Mouse (Mus musculus): ENCODE data around the gene Itga2b.

Gene Itga2b

GRCm38 (mm10) chr11:102435754-102436470 is 34.0 kb downstream of the Itga2b start:
- no peak for DNase-seq

GRCm38 (mm10) chr11:102434816-102435705 is 34.9 kb downstream of the Itga2b start:
- no peak for DNase-seq

DNA sequence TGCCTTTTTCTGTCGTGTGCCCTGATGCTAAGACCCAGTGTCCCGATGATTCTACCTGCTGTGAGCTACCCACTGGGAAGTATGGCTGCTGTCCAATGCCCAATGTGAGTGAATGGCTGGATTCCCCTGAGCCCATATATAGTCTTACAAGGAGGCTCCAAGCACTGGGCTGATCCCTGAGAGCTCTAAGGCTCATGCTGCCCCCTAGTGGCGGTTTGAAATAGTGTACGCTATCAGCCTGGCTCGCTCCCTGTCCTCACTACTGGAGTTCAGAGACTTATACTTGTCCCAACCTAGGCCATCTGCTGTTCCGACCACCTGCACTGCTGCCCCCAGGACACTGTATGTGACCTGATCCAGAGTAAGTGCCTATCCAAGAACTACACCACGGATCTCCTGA is 35.5 kb downstream of the Itga2b start:
- DNase-seq = peak; percentile 62 to 85

DNA sequence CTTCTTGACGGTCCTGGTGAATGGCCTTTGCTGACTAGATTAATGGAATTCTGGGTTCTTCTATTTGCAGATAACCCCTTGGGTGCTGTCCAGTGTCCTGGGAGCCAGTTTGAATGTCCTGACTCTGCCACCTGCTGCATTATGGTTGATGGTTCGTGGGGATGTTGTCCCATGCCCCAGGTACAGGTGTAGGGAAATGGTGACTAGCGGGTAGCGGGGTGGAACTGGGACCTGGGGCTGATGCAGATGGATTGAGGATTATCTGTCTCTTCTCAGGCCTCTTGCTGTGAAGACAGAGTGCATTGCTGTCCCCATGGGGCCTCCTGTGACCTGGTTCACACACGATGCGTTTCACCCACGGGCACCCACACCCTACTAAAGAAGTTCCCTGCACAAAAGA is 36.1 kb downstream of the Itga2b start:
- DNase-seq = no peak

DNA sequence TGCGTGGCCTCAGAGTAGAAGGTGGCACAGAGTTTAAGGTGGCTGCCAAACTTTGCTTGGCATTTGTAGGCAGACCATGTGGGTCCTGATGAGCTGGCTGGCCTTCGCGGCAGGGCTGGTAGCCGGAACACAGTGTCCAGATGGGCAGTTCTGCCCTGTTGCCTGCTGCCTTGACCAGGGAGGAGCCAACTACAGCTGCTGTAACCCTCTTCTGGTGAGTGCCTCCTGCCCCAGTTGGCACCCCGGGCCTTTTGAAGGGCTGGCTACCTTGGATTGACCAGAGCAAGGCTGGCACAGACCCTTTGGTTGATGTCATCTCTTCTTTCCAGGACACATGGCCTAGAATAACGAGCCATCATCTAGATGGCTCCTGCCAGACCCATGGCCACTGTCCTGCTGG is 37.0 kb downstream of the Itga2b start:
- DNase-seq = no peak

DNA sequence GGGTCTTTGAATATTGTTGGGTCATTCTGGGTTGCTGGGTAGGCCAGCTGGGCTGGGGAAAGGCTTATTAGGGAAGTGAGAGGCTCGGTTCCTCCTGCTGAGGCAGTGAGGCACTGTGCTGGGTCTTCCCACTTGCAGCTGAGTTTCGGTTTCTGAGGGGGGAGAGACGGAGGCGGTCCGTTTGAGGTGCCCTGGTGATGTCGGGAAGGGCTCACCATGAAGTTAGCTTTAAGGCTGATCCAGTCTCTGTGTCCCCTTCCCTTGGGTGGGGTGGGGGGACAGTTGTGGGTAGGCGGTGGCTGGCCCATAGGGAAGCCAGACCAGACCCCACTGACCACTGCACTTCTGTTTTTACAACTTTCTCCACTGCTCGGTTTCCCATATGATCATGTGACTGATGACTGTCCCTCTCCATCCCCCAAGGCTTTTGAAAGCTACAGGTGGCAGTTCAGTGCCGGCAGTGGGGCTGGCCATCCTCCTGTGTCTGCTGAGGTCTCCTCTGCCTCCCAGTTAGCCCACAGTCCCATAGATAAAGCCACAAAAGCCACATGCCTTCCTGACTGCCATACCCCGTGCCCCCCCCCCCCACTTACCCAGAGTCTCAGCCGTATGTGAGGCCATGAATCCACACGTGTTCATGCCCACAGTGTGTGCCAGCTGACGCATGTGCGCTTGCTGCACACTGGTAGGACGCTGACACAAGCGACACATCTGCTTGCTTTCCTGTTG is 37.6 kb downstream of the Itga2b start:
- peak; percentile 69 to 70 for DNase-seq

DNA sequence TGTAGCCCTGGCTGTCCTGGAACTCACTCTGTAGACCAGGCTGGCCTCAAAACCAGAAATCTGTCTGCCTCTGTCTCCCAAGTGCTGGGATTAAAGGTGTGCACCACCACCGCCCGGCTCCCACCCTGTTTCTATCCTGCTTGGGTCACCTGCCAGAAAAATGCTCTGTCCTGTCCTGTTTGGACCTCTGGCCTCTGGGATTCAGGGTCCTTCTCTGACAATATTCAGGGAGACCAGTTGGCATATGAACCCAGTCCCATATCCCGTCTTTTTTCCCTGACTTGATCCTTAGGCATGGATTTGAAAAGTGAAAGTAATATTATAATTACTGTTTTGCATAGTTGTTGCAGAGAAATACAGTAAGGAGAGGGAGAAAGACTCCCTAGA is 38.2 kb downstream of the Itga2b start:
- no peak for DNase-seq

DNA sequence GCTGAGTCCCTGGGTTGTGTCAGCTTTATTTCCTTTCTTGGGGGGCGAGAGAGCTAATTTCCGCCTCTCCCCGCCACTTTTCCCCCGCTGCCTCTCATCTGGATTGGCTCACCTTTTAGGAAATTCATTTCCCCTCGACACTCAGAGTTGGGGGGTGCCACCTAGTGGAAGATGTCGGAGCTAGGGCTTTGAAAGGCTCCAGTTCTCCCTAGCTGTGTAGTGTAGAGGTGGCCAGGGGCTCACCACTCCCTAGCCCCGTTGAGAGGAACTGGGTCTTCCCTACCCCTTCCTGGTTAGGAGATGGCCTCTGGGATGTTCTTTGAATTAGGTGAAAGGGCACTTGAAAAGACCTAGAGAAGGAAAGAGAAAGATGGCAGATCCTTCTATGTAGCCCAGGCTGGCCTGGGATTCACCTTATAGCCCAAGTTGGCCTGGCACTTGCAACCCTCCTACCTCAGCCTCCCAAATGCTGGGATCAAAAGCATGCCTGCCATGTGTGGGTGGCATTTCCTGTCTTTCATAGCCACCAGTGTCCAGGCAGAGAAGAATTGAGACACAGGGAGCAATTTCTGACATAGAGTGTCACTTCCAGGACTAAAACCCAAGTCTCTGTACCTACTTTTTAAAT is 38.8 kb downstream of the Itga2b start:
- DNase-seq = peak; percentile 66 to 82

- peak; percentile 63 to 71 for DNase-seq
Measured at GRCm38 (mm10) chr11:102430121-102431017, 39.6 kb downstream of the Itga2b start, which contains the start of gene Grn. Grn (plus strand) TSS chr11:102430315.

GRCm38 (mm10) chr11:102429551-102429950 is 40.4 kb downstream of the Itga2b start:
- no peak for DNase-seq

- DNase-seq = no peak
Measured at GRCm38 (mm10) chr11:102428981-102429540, 40.9 kb downstream of the Itga2b start.

- no peak for DNase-seq
Measured at GRCm38 (mm10) chr11:102425555-102426316, 44.2 kb downstream of the Itga2b start.

DNA sequence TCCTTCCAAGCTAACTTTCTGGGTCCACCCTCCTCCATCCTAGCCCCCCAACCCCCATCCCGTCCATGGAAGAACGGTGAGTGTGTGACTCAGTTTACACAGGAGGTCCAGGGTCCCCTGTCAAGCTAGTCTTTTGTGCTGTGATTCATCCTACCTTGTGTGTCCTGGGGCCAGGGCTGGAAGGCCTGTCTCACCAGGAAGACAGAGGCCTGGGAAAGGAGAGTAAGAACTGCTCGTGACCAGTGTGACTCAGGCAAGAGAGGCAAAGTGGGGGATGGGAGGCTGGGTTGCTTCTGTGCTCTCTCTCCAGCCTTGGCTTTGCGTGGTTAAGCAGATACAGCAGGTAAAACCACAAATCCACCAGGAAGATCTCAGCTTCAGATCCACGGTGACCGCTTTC is 45.3 kb downstream of the Itga2b start:
- no peak for DNase-seq

GRCm38 (mm10) chr11:102421559-102421958 is 48.4 kb downstream of the Itga2b start:
- DNase-seq = no peak

DNA sequence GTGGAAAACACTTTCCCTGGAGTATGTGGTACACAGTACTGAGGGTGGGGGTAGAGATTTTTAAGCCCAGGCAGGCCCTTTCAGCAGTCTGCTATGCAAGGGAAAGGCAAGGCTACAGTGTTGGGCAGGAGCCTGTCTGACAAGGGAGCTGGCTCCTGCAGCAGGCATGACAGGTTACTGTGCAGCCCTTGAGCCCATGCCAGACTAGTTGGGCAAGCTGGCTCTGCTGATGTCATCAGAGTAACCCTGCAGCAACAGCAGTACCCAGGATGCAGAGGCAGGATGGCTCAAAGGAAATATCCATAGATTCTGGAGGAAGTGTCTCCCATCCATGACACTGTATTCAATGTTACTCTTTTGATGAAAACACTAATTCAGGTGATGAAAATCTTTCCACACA is 51.0 kb downstream of the Itga2b start:
- DNase-seq = no peak

DNA sequence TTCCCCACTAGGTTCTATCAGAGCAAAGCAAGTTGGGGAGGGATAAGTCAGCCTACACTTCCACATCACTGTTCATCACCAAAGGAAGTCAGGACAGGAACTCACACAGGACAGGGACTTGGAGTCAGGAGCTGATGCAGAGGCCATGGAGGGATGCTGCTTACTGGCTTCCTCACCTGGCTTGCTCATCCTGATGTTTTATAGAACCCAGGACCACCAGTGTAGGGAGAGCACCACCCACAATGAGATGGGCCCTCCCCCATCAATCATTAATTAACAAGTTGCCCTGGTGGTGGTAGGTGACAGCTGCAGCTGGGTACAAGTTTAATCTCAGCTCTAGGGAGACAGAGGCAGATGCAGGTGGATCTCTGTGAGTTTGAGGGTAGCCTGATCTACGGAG is 52.8 kb downstream of the Itga2b start:
- DNase-seq = no peak

DNA sequence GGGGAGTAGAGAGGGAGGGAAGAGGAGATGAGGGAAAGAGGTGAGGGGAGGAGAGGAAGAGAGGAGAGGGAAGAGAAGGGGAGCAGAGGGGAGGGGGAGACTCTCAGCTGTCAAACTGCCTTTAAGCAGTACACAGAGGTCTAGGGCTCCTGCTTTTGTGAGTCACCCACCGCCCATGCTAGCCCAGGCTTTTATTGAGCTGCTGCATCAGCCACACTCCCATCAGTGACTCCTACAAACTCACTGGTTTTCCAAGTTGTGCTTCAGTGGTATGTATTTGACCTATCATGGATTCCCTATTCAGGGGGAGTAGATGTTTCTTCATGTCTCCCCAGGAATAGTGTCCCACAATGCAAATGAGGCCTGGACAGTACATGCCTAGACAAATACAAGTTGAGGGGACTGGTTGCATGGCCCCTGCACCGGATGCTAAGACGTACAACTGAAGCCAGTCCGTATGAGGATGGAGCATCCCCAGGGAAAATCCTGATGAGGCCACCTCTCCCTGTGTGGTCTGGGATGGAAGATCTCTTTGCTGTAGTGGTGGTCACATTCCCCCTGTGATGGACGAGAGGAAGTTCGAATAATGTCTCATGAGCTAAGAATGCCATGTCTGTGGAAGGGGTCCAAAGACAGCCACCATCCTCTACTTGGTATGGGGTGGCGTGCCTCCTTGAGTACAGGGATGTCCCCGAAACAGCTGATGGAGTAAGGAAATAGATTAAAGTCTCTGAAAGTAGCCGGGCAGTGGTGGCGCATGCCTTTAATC is 54.7 kb downstream of the Itga2b start:
- no peak for DNase-seq

DNA sequence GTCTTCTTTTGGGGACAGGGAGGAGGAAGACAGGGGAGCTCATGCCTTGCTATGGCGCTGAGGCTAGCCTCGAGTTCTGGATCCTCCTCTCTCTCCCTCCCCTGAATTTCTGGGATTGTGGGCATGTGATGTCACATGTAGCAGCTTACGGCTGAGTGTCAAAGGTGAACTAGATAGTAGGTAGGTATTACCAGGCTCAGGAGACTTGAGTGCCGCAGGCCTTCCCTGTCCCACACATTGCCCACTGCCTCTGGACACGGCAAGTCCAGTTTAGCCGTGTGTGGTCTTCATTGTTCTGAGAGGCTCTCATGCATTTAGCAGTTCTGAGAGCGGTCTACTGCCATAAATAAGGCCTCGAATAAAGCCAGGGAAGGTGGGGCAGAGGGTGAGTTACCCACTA is 56.9 kb downstream of the Itga2b start:
- DNase-seq = no peak

DNA sequence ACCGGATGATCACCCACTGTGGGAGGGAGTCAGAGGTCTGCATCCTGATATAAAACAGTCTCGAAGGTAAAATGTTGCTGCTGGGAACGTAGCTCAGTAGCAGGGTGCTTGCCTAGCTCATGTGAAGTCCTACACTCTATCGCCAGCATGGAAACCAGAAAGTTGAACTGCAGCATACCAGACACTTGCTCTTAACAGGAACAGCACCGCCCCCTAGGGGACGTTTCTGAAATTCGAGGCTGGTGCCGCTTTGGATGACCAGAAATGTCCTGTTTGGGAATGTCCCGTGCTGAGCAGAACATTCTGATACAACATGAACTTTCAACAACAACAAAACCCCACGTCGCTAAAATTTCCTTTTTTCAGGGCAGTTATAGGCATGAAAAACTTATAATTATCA is 58.2 kb downstream of the Itga2b start:
- DNase-seq = peak; percentile 68 to 89

DNA sequence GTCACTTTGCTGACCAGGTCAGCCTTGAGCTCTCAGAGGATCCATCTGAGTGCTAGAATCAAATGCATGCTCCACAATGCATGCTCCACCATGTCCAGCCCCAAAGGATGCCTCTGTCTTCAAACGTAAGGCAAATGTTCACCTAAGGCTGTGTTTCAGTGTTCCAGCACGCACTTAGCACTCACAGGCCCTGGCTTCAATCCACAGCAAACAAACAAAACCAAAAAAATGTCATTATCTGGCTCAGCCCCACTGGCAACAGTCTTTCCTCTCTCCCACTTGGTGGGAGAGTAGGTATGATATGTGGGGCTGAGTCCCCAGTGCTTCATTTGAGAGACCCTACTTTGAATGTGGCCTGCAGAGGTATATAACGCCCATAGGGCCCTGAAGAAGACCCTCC is 58.9 kb downstream of the Itga2b start:
- no peak for DNase-seq
